Mouse (Mus musculus) left cerebral cortex, adult 9 months (tissue): ENCODE results near the gene Ing4.
"Not testable (repeated sequence)": the region's sequence is repeated elsewhere in the genome, so short reads cannot be mapped to it uniquely, and the experiment has no call there.

Experiments used
- DNase-seq, 2 experiments: peaks; one replicate each; pipeline ENCODE4 v3.0.0; 2022; ENCODE audit warnings: low spot score in 2 of 2

Gene Ing4

DNA sequence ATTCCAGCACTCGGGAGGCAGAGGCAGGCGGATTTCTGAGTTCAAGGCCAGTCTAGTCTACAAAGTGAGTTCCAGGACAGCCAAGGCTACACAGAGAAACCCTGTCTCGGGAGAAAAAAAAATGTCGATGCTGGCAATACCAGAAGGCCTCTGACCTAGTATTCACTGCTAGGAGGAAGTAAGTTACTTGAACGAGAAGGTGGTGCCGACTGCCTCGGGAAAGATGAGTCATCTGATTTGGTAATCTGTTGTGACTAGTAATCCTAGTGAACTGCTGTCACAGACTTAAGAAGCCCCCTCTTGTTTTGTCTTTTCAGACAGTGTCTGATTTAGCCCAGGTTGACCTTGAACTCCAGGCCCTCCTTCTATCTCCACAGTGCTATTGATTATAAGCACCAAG, 1.5 kb downstream of the Ing4 start:
- no peak for DNase-seq

- no peak for DNase-seq
Observed at GRCm38 (mm10) chr6:125042081-125042480, 2.5 kb downstream of the Ing4 start.

- DNase-seq, result peak in 1 of 2 experiments; percentile 73
Observed at GRCm38 (mm10) chr6:125046691-125047090, 7.1 kb downstream of the Ing4 start.

GRCm38 (mm10) chr6:125049678-125050077, 10.1 kb downstream of the Ing4 start, which contains the start of gene Acrbp:
Gene Acrbp (plus strand): TSS chr6:125049689.
- DNase-seq, result no peak

DNA sequence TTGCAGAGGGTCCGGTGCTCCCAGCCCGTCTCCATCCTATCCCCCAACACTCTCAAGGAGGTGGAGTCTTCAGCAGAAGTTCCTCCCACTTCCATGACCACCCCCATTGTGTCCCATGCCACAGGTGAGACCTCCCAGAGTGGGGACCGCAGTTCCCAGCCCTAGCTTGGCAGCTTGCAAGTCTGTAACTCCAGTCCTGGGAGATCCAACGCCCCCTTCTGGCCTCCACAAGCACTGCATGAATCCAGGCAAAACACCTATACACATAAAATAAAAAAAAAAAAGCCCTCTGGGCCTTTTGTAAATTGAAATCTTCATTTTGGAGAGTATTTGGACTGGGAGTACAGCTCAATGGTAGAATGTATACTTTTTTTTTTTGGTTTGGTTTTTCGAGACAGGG, 11.7 kb downstream of the Ing4 start:
- no peak for DNase-seq

DNA sequence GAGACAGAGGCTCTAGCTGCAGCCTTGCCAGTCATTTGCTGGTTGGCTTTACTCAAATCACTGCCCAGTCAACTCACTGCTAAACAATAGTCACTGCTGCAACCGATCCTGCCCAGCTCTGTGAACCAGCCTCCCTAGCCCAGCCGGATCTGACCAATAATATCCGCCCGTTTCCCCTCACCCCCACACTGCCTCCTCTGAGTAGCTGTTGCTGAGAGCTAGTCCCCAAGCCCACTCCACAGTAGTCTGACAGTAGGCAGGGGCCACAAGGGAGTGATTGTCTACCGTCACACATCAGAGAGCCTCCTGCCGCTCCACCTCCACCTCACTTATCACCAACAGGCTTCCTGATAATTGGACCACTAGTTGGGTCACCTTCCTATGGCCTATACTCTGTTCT, 21.9 kb downstream of the Ing4 start:
- no peak for DNase-seq

DNA sequence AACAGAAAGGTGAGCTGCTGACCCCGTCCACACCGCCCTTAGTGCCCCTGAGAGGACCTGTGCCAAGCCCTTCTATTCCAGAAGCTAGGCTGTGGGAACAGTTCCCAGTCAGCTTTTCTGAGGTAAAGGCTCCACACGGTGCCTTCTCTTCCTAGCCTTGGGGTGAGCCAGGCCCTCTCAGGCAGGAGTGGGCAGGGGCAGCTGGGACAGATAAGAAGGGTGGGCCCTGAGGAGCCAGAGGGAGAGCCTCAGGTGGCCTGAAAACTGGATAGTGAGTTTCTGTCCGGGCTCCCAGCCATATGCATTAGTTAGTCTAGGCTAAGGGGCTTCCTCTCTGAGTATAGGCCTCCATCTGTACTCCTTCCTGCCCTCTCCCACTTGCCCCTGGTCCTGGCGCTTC, 23.0 kb downstream of the Ing4 start:
- DNase-seq, result no peak

DNA sequence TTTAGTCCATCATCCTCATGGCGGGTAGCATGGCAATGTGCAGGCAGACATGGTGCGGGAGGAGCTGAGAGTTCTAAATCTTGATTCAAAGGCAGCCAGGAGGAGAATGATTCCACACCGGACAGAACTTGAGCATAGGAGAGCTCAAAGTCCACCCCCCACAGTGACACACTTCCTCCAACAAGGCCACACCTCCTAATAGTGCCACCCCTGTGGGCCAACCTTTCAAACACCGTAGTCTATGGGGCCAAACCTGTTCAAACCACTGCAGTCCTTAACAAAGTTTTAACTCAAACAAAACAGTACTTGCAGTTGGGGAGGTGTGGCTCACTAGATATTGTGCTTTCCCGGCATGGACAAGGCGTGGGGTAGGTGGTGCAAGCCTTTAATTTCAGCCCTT, 24.3 kb downstream of the Ing4 start:
- DNase-seq, result no peak

- DNase-seq, result not testable (repeated sequence)
Observed at GRCm38 (mm10) chr6:125065223-125065622, 25.7 kb downstream of the Ing4 start.

DNA sequence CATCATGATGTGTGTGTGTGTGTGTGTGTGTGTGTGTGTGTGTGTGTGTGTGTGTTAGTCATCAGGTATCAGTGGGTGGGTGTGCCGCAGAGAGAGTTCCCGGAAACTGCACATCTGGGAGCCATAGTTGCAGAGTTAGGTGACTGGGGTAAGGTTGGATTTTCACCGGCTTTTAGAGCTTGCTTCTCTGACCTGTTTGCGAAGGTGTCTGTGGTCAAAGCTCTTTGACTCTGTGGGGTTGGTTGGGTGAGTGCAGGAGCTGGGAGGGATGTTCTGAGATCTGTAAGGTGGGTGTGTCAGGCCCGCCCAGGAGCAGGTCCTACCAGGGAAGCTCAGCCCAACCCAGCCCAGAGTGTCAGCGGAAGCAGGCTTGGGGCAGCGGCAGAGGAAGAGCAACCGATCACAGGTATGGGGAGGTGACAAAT, 28.0 kb downstream of the Ing4 start, which contains the start of gene Lpar5:
Gene Lpar5, plus strand, starts transcription at position 350 of the 425 bp plus-strand sequence.
- no peak for DNase-seq

GRCm38 (mm10) chr6:125071170-125071895, 31.8 kb downstream of the Ing4 start:
- no peak for DNase-seq

DNA sequence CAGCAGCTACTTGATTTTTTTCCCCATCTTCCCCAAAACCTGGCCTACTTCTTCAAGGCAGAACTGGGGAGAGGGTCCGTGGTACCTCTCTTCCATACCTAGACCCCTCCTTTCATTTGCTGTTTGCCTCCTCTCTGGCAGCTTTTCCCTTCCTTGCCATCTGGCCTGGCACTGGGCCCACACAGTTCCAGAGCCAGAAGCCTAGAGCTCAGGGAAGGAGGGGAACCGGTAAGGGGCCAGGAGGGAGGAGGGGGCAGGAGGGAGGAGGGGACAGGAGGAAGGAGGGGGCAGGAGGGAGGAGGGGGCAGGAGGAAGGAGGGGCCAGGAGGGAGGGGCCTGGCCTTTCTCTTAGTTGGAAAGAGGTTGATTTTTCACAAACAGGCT, 32.3 kb downstream of the Ing4 start:
- DNase-seq, result peak in 1 of 2 experiments; percentile 41

GRCm38 (mm10) chr6:125073825-125074224, 34.3 kb downstream of the Ing4 start:
- DNase-seq, result no peak

DNA sequence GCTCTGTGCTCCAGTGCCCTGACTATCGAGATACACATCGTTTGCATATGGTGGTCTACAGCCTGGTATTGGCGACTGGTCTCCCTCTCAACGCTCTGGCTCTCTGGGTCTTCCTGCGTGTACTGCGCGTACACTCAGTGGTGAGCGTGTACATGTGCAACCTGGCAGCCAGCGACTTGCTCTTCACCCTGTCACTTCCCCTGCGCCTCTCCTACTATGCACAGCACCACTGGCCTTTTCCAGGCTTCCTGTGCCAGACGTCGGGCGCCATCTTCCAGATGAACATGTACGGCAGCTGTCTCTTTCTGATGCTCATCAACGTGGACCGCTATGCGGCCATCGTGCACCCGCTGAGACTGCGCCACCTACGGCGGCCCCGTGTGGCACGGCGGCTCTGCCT, 41.8 kb downstream of the Ing4 start:
- DNase-seq, result no peak

- DNase-seq, result peak in 1 of 2 experiments; percentile 82
Observed at GRCm38 (mm10) chr6:125081797-125082560, 42.4 kb downstream of the Ing4 start.

DNA sequence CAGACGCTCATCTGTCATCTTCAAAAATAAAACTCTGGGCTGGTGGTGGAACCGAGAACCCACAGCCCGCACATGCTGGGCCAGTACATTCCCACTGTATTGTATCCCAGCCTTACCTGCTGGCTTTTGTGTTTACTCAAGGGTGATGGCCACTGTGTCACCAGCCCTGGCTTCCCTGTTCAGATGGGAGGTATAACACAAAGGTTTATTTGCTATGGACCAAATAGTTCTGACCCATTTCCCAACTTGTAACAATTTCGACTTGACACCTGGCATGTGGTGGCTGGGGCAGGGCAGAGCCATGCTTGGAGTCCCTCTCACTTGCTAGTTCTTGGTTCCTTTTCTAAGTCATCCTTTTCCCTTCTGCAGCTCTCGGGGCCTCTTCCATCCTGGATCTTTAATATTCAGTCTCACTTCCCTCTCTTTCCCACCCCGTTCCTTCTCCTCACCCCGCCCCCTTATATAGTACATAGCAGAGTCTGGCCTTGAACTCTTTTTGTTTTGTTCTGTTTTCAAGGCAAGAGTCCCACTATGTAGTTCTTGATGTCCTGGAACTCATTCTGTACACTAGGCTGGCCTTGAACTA, 43.3 kb downstream of the Ing4 start:
- no peak for DNase-seq

DNA sequence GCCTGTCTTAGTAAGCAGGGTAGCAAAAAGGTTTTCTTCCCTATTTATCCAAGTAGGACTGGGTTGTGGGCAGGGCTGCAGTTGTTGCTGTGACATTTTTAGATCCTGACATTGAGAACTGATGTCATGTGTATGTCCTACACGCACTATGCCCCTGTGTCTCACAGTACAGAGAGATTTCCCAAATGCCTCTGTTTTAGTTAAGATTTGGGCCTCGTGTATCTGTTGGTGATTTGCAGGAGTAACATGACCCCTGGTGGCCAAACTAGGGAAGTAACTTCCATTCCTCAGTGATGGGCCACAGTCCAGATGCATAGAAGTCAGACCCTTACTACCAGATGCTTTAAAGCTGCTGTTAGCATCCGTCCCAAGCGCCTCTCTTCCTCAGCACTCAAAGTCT, 44.9 kb downstream of the Ing4 start:
- peak in 1 of 2 experiments; percentile 82 for DNase-seq

GRCm38 (mm10) chr6:125087937-125088336, 48.4 kb downstream of the Ing4 start:
- DNase-seq, result no peak

GRCm38 (mm10) chr6:125088561-125089321, 49.2 kb downstream of the Ing4 start:
- peak; percentile 69 to 73 for DNase-seq

DNA sequence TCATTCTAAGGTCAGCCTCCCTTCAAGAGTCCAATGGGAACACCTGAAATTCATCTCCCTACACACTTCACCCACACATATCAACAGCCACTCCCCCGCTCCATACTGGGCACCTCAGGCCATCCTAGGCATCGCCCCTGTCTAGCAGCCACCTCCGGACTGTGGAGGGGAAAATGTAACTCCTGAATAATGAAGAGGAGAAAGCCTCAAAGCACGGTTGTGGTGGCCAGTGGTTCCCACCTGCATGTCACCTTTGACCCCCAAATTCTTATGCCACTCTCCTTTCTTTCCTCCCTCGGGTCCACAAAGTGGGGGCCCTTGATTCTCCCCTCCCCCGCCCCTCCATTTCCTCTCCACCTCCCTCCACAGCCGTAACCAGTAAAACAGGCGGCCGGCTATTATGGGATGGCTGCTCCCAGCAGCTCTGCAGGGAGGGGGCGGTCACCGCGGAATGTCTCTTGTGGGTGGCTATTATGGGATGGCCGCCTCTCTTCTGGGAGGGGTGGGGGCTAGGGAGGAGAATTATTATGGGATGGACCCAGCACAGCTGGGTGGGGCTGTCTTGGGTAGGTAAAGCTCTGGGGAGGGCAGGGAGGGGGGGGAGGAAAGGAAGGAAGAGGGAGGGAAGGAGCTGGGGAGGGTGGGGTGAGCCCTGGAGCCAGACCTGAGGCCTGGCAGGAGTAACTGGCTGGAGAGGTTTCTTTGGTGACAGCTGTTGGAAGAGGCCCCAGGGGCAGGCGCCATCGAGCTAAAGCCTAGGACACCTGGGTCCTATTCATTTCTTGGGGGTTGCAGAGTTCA, 50.2 kb downstream of the Ing4 start:
- peak; percentile 77 to 90 for DNase-seq
